Mouse (Mus musculus) lung, adult 2 months (tissue): ENCODE results near the gene Mprip.

ENCODE experiments used
- CTCF ChIP-seq: fragments of 200-500 bp; IDR thresholded peaks from 2 replicates; pipeline ENCODE4 v1.5.1; 2011; ENCODE audit warnings: mild to moderate bottlenecking, low read length, control low read depth; ENCODE audit not compliant: insufficient read depth
- POLR2A ChIP-seq: fragments of 200-500 bp; IDR thresholded peaks from 2 replicates; pipeline ENCODE4 v1.6.1; 2011; ENCODE audit warnings: low read depth, mild to moderate bottlenecking, control low read depth, low read length, borderline replicate concordance; ENCODE audit errors: extremely low read depth

DNA sequence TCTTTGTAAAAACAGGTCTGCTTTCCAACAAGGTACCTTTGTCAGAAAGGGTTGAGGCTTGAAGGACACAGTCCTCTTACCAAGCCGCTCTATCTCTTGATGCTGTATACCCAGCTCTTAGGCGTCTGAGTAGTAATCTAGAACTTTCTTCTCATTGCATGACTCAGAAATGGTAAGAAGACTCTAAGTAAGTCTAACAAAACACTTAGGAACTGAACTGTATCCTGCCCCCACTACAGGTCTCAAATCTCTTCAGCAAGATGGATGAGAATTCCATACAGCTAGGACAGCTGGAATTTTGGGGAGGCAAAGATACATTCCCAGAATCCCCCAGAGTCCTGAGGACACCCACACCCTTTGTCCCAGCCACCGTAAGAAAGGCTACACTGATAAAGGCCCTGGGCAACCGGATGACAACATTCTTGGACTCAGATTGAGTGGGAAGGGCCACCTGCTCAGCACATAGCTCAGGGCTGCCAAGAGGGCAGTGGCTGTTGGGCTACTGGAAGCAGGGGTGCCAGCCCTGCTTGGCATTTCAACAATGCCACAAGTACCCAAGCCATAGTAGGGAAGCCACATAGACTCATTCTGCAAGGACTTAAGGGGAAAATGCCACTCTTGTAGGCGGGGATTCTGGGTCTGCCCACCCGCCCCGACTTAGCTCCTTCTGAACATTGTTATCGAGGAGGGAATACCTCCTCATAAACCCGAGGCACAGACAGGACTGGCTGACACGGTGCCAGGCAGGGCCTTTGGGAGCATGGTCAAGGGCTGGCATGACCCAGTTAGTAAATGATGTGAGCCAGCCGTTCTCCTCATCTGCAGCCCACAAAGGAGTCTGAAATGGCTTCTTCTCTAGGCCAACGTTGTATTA, 25.0 kb upstream of the Mprip start:
- TF ChIP-seq CTCF (no peak), POLR2A (no peak)
